Mouse (Mus musculus): ENCODE measurements at regions not wholly inside any gene's neighbourhood (a gene's known extent, or its start where the extent isn't known, plus 50 kb on each side); places are given as distances from the start of the nearest gene placed in this dataset.

DNA sequence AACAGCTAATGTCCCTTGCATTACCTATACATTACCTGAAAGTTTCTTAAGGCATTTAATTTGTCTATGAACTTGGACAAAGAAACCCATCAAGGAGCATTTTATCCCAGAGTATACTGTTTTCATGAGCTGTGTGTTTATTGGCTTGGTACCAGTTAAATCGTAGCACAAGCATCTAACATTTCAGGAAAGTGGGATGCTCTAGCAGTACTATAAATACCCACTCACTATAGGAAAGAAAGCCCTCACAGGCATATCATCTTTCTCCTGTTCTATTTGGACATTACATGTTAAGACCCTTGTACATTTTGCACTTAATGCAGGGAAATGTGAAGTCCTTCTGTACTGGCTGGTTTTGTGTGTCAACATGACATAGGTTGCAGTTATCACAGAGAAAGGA, 163.9 kb downstream of the Ptprc start:
- DNase-seq (ENCODE audit: low spot score) (no peak), ATAC-seq (replicated peaks; ENCODE audit: low FRiP score, low TSS enrichment, low read depth) (no peak)
- Histone ChIP-seq H3K27ac (ENCODE audit: low read depth) (no peak overlapping the region), H3K27me3 (replicated peaks; ENCODE audit: control insufficient read depth, insufficient read depth, low read length) (no peaks in the 10 kb centered on the region), H3K36me3 (ENCODE audit: control insufficient read depth, insufficient read depth, low read length) (no peaks in the 10 kb centered on the region), H3K9me3 (ENCODE audit: control insufficient read depth, low read length) (no peaks in the 10 kb centered on the region), H3K4me1 (replicated peaks; ENCODE audit: control insufficient read depth, insufficient read depth, low read length) (no peaks in the 10 kb centered on the region), H3K4me2 (ENCODE audit: low read length) (no peak overlapping the region), H3K9ac (ENCODE audit: low read length) (no peak overlapping the region), H3K4me3 (ENCODE audit: low read depth, low read length) (no peak overlapping the region)
- WGBS: 65% methylated on average over 1 of the region's 1 CpGs

DNA sequence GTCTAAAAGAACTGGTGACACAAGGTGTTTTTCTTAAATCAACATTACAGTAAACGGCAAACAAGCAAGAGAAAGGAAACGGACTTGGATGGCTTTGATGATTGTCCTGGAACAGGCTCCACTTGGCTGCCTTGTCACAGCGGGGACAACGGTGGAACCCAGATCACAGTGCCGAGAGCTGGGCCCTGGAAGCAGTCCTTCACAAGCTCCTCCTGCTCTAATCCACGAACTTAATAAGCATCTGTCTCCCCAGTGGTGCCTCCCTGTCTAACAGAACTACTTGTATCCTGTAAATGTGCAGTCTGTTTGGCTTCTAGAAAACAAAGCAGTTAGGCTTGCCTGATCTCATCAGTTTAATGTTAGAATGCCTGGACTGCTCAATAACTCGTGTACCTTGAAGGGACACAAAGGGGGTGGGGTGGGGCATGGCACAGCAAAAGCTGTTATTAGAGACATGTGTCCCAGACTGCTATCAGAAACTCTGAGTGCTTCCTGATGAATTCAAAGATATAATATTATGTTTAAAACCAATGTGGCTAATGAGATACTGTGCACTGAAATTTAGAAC, 164.5 kb downstream of the Ptprc start:
- ATAC-seq (replicated peaks; ENCODE audit: low FRiP score, low TSS enrichment, low read depth) (no peak), DNase-seq (ENCODE audit: low spot score) (no peak)
- no peaks in the 10 kb centered on the region for H3K4me1 ChIP-seq (replicated peaks; ENCODE audit: control insufficient read depth, insufficient read depth, low read length)
- H3K9me3 ChIP-seq (ENCODE audit: control insufficient read depth, low read length): no peaks in the 10 kb centered on the region
- H3K27me3 ChIP-seq (replicated peaks; ENCODE audit: control insufficient read depth, insufficient read depth, low read length): no peaks in the 10 kb centered on the region
- no peak overlapping the region for H3K9ac ChIP-seq (ENCODE audit: low read length)
- H3K27ac ChIP-seq (ENCODE audit: low read depth): no peak overlapping the region
- no peak overlapping the region for H3K4me3 ChIP-seq (ENCODE audit: low read depth, low read length)
- 54% methylated on average over 7 of the region's 7 CpGs for WGBS
- no peaks in the 10 kb centered on the region for H3K36me3 ChIP-seq (ENCODE audit: control insufficient read depth, insufficient read depth, low read length)
- no peak overlapping the region for H3K4me2 ChIP-seq (ENCODE audit: low read length)

DNA sequence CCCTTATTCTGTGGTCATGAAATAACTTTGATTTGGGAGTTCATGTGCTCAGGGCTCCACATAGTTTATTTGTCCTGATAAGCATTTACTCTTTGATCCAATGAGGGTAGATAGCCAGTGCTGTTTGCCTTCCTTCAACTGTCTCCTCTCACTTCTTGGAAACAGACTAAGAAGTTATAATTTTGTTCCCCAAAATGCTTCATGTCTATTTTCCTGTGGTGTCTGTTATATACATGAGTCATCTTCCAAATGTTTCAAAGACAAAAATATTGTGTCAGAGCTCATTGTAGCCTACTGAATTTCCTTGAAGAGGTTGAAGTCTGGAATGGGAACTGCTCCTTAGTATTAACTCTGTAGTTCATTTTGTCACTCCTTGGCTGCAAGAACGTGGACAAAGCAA, 168.7 kb downstream of the Ptprc start:
- Histone ChIP-seq H3K4me1 (replicated peaks; ENCODE audit: control insufficient read depth, insufficient read depth, low read length) (no peaks in the 10 kb centered on the region; the same call in 1 of the 2 replicates), H3K9ac (ENCODE audit: low read length) (no peak overlapping the region), H3K4me2 (ENCODE audit: low read length) (no peak overlapping the region), H3K27ac (ENCODE audit: low read depth) (no peak overlapping the region), H3K36me3 (ENCODE audit: control insufficient read depth, insufficient read depth, low read length) (no peaks in the 10 kb centered on the region), H3K9me3 (ENCODE audit: control insufficient read depth, low read length) (no peaks in the 10 kb centered on the region), H3K27me3 (replicated peaks; ENCODE audit: control insufficient read depth, insufficient read depth, low read length) (no peaks in the 10 kb centered on the region), H3K4me3 (ENCODE audit: low read depth, low read length) (no peak overlapping the region)
- no peak for ATAC-seq (replicated peaks; ENCODE audit: low FRiP score, low TSS enrichment, low read depth)
- DNase-seq (ENCODE audit: low spot score): no peak
- 45% methylated on average over 1 of the region's 1 CpGs for WGBS

DNA sequence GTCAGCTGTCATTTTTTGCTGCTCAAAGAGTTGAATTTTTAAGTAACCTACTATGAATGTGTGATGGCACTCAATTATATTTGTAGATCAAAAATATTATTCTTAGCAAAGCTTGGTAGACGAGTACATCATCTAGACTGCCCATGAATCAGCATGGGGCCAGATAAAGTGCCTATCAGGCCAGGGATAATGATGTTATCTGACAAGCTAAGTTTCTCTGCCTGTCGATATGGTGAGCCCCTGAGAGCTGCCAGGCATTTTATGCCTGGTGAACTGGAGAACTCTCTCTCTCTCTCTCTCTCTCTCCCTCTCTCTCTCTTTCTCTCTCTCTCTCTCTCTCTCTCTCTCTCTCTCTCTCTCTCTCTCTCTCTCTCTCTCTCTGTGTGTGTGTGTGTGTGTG, 171.2 kb downstream of the Ptprc start:
- no peak for ATAC-seq (replicated peaks; ENCODE audit: low FRiP score, low TSS enrichment, low read depth)
- no peak for DNase-seq (ENCODE audit: low spot score)
- Histone ChIP-seq H3K4me2 (ENCODE audit: low read length) (no peak overlapping the region), H3K27ac (ENCODE audit: low read depth) (no peak overlapping the region), H3K4me1 (replicated peaks; ENCODE audit: control insufficient read depth, insufficient read depth, low read length) (no peaks in the 10 kb centered on the region; the same call in 1 of the 2 replicates), H3K27me3 (replicated peaks; ENCODE audit: control insufficient read depth, insufficient read depth, low read length) (no peaks in the 10 kb centered on the region), H3K9me3 (ENCODE audit: control insufficient read depth, low read length) (no peaks in the 10 kb centered on the region), H3K9ac (ENCODE audit: low read length) (no peak overlapping the region), H3K36me3 (ENCODE audit: control insufficient read depth, insufficient read depth, low read length) (no peaks in the 10 kb centered on the region), H3K4me3 (ENCODE audit: low read depth, low read length) (no peak overlapping the region)
- 59% methylated on average over 2 of the region's 2 CpGs for WGBS

DNA sequence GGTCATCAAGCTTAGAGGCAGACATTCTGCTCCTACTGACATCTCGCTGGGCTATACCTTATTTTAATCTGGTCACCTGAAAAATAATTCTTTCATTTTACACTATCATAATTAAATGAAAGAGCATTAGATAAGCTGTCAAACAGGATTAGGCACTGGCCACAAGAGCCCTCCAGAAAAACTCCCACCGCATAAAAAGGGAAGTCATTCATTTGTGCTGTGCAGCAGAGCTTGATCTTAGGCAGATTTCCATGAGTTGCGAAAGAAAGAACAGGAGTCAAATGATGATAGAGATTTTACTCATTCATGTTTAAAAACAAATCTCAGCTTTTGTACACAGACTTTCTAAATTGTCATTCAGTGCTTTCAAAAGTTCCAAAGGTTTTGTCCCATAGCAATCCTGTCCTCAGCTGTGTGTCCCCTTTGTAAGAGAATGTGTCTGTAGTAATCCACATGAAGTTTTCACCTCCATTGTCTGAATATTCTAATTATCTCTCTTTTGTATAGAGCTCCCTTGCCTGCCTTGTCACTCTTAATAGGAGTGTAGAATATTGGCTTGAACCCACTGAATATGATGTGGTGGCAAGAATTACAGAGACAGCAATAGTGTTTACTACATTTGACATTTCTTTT, 176.1 kb downstream of the Ptprc start:
- Histone ChIP-seq H3K9ac (ENCODE audit: low read length) (no peak overlapping the region), H3K27me3 (replicated peaks; ENCODE audit: control insufficient read depth, insufficient read depth, low read length) (no peaks in the 10 kb centered on the region), H3K4me3 (ENCODE audit: low read depth, low read length) (no peak overlapping the region), H3K4me2 (ENCODE audit: low read length) (no peak overlapping the region), H3K27ac (ENCODE audit: low read depth) (no peak overlapping the region), H3K4me1 (replicated peaks; ENCODE audit: control insufficient read depth, insufficient read depth, low read length) (no peaks in the 10 kb centered on the region; the same call in 1 of the 2 replicates), H3K9me3 (ENCODE audit: control insufficient read depth, low read length) (no peaks in the 10 kb centered on the region), H3K36me3 (ENCODE audit: control insufficient read depth, insufficient read depth, low read length) (no peaks in the 10 kb centered on the region)
- DNase-seq (ENCODE audit: low spot score): no peak
- no peak for ATAC-seq (replicated peaks; ENCODE audit: low FRiP score, low TSS enrichment, low read depth)
- WGBS: 72% methylated on average over 3 of the region's 3 CpGs

DNA sequence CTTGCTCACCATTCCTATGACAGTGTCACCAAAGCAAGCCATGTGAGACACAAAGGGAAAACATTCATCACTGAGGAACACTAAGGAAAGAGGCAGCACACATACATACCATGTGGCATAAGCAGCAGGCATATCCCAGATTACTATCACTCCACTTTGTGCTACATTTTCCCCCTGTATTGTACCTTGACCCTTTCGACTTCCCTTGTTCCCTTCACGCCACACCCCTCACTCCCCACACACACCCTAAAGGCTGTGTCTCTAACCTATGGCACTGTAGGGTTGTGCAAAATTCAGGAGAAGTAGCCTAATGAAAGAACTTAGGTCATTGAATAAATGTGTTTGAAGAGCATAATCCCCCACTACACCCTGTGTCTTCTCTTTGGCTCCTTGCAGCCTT, 179.5 kb downstream of the Ptprc start:
- no peaks in the 10 kb centered on the region for H3K9me3 ChIP-seq (ENCODE audit: control insufficient read depth, low read length)
- no peaks in the 10 kb centered on the region for H3K27me3 ChIP-seq (replicated peaks; ENCODE audit: control insufficient read depth, insufficient read depth, low read length)
- H3K4me3 ChIP-seq (ENCODE audit: low read depth, low read length): no peak overlapping the region
- H3K36me3 ChIP-seq (ENCODE audit: control insufficient read depth, insufficient read depth, low read length): no peaks in the 10 kb centered on the region
- no peak overlapping the region for H3K4me2 ChIP-seq (ENCODE audit: low read length)
- no peak overlapping the region for H3K9ac ChIP-seq (ENCODE audit: low read length)
- DNase-seq (ENCODE audit: low spot score): no peak
- H3K4me1 ChIP-seq (replicated peaks; ENCODE audit: control insufficient read depth, insufficient read depth, low read length): no peaks in the 10 kb centered on the region
- H3K27ac ChIP-seq (ENCODE audit: low read depth): no peak overlapping the region
- 0 out of 2 replicates have a peak, but pooled peaks have one; percentile 40 for ATAC-seq (replicated peaks; ENCODE audit: low FRiP score, low TSS enrichment, low read depth)
- WGBS: 89% methylated on average over 2 of the region's 2 CpGs

DNA sequence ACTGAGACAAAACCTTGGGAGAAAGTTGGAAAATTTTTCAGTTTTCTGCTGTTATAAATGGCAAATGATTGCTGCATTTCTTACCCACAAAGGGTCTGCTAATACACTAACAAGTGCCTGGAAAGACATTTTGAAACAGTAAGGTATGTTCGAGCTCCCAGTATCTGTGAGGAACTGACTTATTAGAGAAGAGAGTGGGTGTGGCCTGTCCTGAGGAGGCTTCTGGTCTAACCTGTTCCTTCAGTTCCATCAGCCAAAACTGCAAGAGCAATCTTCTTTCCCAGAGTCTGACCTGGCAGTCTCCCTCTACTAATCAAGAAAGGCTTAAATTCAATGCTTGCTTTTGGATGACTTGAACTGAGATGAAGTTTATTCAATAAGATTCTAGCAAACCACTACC, 183.6 kb downstream of the Ptprc start:
- H3K4me2 ChIP-seq (ENCODE audit: low read length): no peak overlapping the region
- H3K4me3 ChIP-seq (ENCODE audit: low read depth, low read length): no peak overlapping the region
- H3K9ac ChIP-seq (ENCODE audit: low read length): no peak overlapping the region
- no peaks in the 10 kb centered on the region for H3K36me3 ChIP-seq (ENCODE audit: control insufficient read depth, insufficient read depth, low read length)
- no peak for ATAC-seq (replicated peaks; ENCODE audit: low FRiP score, low TSS enrichment, low read depth)
- no peaks in the 10 kb centered on the region for H3K9me3 ChIP-seq (ENCODE audit: control insufficient read depth, low read length)
- no peaks in the 10 kb centered on the region for H3K27me3 ChIP-seq (replicated peaks; ENCODE audit: control insufficient read depth, insufficient read depth, low read length)
- WGBS: 66% methylated on average over 1 of the region's 1 CpGs
- H3K4me1 ChIP-seq (replicated peaks; ENCODE audit: control insufficient read depth, insufficient read depth, low read length): no peaks in the 10 kb centered on the region
- DNase-seq (ENCODE audit: low spot score): no peak
- H3K27ac ChIP-seq (ENCODE audit: low read depth): no peak overlapping the region

DNA sequence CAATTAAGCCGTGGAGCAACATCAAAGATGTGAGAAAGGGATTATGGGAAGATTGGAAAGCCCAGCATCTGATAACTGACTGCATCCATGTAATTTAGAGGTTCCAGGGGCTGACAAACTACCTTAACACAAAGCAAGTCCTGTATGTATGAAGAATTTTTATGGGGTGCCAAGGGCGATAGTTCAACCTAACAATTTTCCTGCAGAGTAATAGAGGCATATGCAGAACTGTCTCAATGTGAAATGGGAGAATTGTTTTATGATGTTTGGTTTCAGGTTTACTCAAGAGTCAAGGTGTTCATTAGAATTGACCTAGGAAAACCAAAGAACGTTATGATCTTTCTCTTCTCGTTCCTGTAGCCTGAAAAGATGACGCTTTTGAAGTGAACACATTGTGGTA, 184.1 kb downstream of the Ptprc start:
- no peak overlapping the region for H3K4me3 ChIP-seq (ENCODE audit: low read depth, low read length)
- no peak overlapping the region for H3K27ac ChIP-seq (ENCODE audit: low read depth)
- no peaks in the 10 kb centered on the region for H3K36me3 ChIP-seq (ENCODE audit: control insufficient read depth, insufficient read depth, low read length)
- no peaks in the 10 kb centered on the region for H3K4me1 ChIP-seq (replicated peaks; ENCODE audit: control insufficient read depth, insufficient read depth, low read length)
- no peaks in the 10 kb centered on the region for H3K9me3 ChIP-seq (ENCODE audit: control insufficient read depth, low read length)
- H3K4me2 ChIP-seq (ENCODE audit: low read length): no peak overlapping the region
- H3K9ac ChIP-seq (ENCODE audit: low read length): no peak overlapping the region
- H3K27me3 ChIP-seq (replicated peaks; ENCODE audit: control insufficient read depth, insufficient read depth, low read length): no peaks in the 10 kb centered on the region
- no peak for ATAC-seq (replicated peaks; ENCODE audit: low FRiP score, low TSS enrichment, low read depth)
- WGBS: 68% methylated on average over 5 of the region's 5 CpGs
- DNase-seq (ENCODE audit: low spot score): no peak

DNA sequence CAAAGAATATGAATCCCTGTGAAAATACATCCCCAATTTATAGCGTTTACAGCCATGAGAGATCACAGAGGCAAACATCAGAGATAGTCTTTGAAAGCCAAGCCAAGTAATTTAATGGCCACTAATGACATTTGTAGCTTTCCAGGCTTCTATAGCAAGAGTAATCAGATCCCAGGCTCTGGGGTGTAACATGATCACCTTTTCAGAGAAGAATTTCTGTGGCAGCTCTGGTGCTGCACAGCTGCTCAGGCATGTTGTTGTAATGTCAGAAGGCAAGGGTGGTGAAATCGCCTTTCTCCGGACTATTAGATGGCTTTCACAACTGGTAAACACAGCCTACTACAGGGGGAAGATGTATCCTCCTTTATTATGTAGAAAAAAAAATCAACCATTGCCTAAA, 202.1 kb downstream of the Ptprc start:
- H3K36me3 ChIP-seq (ENCODE audit: control insufficient read depth, insufficient read depth, low read length): no peaks in the 10 kb centered on the region
- no peak overlapping the region for H3K9ac ChIP-seq (ENCODE audit: low read length)
- no peak overlapping the region for H3K4me2 ChIP-seq (ENCODE audit: low read length)
- H3K27me3 ChIP-seq (replicated peaks; ENCODE audit: control insufficient read depth, insufficient read depth, low read length): no peaks in the 10 kb centered on the region
- no peak overlapping the region for H3K27ac ChIP-seq (ENCODE audit: low read depth)
- DNase-seq (ENCODE audit: low spot score) (no peak), ATAC-seq (replicated peaks; ENCODE audit: low FRiP score, low TSS enrichment, low read depth) (no peak)
- no peaks in the 10 kb centered on the region for H3K9me3 ChIP-seq (ENCODE audit: control insufficient read depth, low read length)
- WGBS: 32% methylated on average over 3 of the region's 3 CpGs
- peaks cover 6% of the 10 kb centered on the region for H3K4me1 ChIP-seq (replicated peaks; ENCODE audit: control insufficient read depth, insufficient read depth, low read length)
- no peak overlapping the region for H3K4me3 ChIP-seq (ENCODE audit: low read depth, low read length)
